Mouse (Mus musculus) ES-Bruce4 (cell line): ENCODE results near the gene Riok1.

Source experiments
- CTCF ChIP-seq: IDR thresholded peaks from one replicate; pipeline ENCODE4 v1.8.1; 2011; ENCODE audit warnings: low read depth, low read length
- EP300 ChIP-seq: IDR thresholded peaks from 2 replicates; pipeline ENCODE4 v1.6.1; 2011; ENCODE audit warnings: low read depth, low read length; ENCODE audit not compliant: insufficient read depth
- POLR2A ChIP-seq: IDR thresholded peaks from one replicate; pipeline ENCODE4 v1.8.1; 2011; ENCODE audit warnings: low read length; ENCODE audit not compliant: insufficient read depth

DNA sequence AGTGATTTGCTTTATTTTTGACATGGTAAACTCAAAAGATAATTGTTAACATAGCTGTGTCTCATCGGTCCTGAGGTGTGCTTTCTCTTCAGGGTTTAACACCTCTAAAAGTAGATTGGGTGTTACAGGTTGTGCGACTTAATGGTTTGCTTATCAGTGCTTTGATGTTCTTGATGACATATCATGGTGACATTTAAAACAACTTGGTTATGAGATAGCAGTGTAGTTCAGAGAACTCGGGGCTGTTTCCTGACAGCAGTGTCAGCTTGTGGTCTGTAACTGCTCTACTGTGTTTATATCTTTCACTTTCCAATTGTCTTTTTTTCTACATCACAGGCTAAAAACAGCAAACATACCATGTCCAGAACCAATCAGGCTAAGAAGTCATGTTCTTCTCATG lies 13.1 kb downstream of the Riok1 start:
- TF ChIP-seq POLR2A (no peak), CTCF (no peak), EP300 (no peak)
